Mouse (Mus musculus) spleen, embryonic (tissue): ENCODE results near the gene Gm45808.
"Not testable (repeated sequence)": the region's sequence is repeated elsewhere in the genome, so short reads cannot be mapped to it uniquely, and the experiment has no call there.

ENCODE experiments used
- CTCF ChIA-PET: fragments of 350-600 bp; sonication (Branson Sonifier 250); formaldehyde crosslinking; loops from one replicate; lab custom pipeline; 2022; lab: Charles Lee

Gm45808 gene

DNA sequence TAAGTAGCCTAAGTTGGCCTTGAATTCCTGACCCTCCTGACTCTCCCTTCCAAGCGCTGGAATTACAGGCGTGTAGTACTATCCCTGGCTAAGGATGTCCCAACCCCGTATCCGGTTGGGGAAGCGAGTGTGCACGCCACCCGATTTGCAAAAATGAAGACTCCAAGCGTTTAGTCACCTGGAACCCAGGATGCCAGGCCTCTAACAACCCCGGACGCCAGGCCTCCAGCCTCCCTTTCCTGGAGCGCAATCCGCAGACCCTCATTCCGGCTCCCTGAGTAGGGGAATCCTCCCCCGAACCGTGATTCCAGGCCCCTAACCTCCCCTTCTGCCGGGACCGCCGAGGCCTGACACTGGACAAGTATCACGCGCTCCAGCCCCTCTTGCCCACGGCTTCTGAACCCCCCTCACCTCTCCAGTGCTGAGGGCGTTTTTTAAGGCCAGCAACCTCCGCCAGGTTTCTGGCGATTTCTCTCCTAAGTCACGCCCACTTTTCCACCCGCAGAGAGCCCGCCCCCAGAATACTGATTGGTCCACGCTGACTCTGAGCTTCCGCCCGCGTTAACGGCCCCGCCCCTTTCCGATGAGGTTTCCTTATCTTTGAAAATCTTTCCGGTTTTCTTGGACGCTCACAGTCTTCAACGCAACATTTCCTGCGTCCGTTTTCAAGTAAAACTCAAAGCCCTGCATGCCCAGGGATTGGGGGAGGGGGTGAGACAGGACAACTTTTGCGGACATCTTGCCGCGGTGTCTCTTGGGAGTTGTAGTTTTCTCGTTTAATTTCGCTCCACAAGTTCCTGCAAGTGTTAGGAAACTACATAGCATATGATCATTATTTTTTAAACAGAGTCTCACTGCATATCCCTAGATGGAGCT is 23.5 kb upstream of the Gm45808 start, which contains the start of gene Nucb1:
Nucb1 (minus strand) TSS at position 495 of the 876 bp plus-strand sequence.
- CTCF ChIA-PET: interaction anchor here (1.3 kb wide), 1 partner anchor 46 kb away, joined by 3 read pairs; no protein-coding TSS in a partner anchor

DNA sequence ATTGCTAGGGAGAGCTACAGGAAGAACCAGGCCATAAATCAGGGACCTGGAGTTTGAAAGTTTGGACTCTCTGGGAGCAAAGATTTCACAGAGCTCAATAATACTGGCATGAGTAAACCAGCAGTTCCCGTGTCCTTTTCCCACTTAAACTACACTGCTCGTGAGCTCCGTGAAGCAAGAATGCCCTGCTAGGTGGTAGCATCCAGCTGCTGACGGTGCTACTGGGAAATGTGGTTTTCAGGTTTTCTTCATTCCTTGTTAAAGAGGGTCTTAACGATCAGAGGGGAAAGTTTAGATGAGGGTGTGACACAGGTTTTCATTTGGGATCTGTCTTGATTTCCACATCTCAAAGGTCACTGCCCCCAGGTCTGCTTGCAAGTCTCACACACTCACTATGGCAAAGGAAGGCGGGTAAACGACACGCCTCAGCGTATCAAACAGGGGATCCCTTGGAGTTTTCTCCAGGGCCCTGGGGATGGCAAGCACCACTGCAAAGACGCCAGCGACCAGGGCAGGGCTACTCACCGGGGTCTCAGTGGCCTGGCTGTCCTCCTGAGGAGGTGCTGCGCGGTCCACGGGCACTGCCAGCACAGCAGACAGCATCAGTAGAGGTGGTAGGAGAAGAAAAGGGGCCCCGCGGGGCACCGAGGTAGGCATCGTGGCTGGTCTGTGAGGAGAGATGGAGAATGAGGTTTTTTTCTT is 22.7 kb upstream of the Gm45808 start:
- CTCF ChIA-PET: interaction anchor here (0.6 to 1.3 kb wide), 3 partner anchors 31 to 95 kb away, joined by 3 to 4 read pairs (median 3); no protein-coding TSS in a partner anchor

DNA sequence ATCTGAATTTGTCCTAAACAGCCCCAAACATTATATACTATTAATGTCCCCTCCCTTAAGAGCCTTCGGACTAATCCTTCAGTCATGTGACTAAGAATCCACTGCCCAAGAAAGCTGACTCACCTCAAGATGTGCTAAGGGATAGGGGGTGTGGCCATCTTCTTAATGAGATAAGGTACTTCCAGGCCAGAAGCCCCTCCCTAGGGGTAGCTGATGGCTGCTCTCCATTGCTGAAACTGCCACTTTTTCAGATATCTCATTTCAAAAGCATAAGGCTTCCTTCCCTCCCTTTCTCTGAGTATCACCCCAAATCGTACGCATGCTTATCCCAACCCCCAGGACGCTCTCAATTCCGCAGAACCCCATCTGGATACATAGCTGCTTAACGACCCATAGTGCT is 21.9 kb upstream of the Gm45808 start:
- CTCF ChIA-PET: interaction anchor here (0.6 to 1.3 kb wide), 4 partner anchors 30 to 94 kb away, joined by 3 to 9 read pairs (median 4); no protein-coding TSS in a partner anchor

GRCm38 (mm10) chr7:45507583-45507982 is 21.0 kb upstream of the Gm45808 start:
- CTCF ChIA-PET: no interaction called here

DNA sequence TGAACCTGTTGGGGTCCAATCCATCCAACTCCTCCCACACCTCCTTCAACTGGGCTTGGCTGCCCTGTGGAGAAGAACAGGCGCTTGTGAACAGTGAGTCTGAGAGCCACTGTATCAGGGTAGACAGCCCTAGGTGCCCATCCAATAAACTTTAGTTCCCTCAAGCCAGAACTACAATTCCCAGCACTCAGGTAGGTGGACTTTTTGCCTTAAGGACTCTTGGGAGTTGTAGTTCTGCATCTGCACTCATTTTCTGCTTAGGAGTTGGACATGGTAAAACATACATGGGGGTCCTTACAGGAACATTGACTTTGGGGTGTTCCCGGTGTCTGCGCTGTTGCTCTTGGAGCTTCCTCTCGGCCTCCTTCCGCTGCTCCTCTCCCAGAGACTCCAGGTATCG is 11.8 kb upstream of the Gm45808 start:
- CTCF ChIA-PET: no interaction called here

- CTCF ChIA-PET: no interaction called here
Observed at GRCm38 (mm10) chr7:45494548-45494947, 7.9 kb upstream of the Gm45808 start.

DNA sequence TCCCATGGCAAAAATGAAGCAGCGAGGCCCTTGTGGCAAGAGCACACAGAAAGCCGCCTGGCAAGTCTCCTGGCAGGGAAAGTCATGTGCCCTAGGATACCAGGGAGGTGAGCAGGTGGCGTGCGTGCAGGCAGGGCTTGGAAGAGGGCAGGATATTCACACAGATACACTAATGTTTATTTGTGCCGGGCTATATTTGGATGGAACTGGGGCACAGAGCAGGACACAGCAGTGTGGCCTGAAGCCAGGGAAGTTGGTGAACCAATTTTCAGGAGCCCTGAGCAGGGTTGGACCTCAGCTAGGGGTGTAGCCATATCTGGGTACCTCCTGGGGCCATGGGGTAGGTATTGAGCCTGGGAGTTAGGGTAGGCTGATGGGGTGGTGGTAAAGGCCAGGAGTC is 6.3 kb upstream of the Gm45808 start:
- CTCF ChIA-PET: no interaction called here

GRCm38 (mm10) chr7:45492225-45492844 is 5.7 kb upstream of the Gm45808 start:
- CTCF ChIA-PET: no interaction called here

GRCm38 (mm10) chr7:45491264-45491663 is 4.7 kb upstream of the Gm45808 start:
- CTCF ChIA-PET: no interaction called here

DNA sequence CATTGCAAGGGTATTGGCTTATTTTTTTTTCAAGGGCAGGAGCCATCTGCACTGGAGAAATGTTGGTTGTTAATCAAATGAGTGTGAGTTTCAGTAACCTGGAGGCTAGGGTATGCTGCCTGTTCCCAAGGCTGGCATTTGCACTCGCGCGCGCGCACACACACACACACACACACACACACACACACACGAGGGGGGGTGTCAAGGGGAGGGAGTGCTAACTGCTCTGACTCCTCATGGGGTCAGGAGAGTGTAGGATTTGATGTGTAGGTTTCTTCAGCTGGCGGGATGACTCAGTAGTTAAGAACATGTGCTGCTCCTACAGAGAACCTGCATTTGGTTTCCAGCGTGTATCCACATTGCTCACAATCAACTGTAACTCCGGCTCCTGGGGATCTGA is 4.2 kb upstream of the Gm45808 start:
- CTCF ChIA-PET: no interaction called here

GRCm38 (mm10) chr7:45489578-45489977 is 3.0 kb upstream of the Gm45808 start:
- CTCF ChIA-PET: no interaction called here

DNA sequence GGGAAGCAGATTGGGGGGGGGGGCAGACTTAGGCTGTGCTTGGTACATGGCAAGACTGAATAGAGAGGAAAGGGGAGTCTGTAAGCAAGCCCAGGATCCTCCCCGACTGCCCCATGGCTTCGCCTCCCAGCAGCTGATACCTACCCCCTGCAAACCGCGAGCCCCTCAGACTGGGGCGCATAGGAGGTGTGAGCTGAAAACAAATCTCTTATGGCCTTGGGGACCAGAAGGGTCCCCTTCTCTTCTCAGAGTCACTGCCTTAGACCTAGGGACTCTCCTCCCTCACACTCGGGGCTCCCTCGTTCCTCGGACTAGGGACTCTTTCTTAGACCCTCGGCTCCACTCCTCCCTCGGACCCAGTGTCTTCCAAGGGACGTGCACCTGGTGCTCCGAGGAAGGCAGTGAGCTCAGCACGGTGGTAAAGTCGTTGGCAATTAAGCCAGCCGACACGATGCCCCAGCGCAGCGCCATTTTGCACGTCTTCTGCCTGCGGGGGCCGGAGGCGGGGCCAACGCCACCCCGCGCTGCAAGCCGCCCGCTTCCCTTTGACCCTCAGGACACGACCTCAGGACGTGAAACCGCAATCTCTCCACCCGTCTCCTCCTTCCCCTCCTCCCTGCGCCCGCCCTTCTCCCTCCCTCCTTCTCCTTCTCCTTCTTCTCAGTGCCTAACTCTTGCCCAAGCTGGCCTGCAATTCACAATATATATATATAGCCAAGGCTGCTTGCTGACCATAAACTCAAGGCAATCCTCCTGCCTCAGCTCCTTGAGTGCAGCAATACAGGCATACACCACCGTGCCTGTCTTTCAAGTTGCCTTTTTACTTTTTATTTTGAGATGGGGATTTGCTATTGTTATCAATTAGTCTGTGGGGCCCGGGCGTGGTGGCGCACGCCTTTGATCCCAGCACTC is 1.9 kb upstream of the Gm45808 start, which contains the start of gene Dhdh:
Dhdh (minus strand) TSS at position 513 of the 912 bp plus-strand sequence.
- CTCF ChIA-PET: interaction anchor here (0.6 to 0.9 kb wide), 3 partner anchors 38 to 306 kb away, joined by 3 to 7 read pairs (median 6); no protein-coding TSS in a partner anchor

DNA sequence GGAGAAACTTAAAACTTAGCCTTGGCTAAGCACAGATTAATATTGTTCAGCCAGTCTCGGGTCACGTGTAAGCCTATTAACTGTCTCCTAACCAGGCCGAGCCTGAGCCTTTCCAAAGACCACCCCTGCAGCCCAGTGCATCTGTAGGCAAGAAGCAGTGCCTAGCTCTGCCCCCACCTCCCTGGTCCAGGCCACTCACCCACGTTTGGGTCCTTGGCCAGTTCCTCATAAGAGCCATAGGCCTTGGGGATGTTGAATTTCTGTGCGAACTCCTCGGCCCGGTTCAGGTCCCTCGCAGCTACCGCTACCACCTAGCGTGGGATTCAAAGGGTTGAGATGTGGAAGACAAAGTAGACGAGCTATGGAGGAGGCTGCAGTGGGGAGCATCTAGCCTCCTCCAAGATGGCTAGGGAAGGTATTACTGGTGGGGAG is 1.3 kb upstream of the Gm45808 start:
- CTCF ChIA-PET: interaction anchor here (0.6 to 0.9 kb wide), 3 partner anchors 38 to 305 kb away, joined by 3 to 7 read pairs (median 6); no protein-coding TSS in a partner anchor

DNA sequence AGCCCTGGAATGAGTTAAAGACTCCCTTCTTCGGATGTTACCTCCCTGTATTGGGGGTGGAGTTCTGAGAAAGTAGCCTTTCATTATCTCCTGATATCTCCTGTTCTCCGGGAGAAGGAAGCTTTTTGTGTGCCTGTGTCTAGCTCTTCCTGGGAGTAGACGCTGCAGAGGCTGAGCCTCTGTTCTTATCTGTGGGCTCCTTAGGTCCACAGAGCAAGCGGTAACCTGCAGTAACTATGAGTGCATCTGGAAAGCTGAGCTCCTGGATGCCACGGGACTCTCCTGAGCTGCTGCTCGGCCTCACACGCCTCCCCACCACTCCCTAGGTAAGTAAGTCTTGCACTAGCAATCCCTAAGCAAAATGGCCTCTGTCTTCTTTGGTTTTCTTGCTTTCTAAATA is 453 bp downstream of the Gm45808 start:
- CTCF ChIA-PET: no interaction called here

DNA sequence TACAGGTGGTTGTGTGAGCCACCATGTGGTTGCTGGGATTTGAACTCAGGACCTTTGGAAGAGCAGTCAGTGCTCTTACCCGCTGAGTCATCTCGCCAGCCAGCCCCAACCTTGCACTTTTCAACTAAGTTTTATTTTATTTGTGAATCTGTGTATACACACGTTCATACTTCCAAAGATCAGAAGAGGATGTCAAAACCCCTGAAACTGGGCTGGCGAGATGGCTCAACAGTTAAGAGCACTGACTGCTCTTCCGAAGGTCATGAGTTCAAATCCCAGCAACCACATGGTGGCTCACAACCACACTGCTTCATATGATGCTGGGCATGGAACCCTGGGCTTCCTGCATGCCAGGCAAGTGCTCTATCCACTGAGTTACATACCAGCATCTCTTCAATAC is 1.6 kb downstream of the Gm45808 start:
- CTCF ChIA-PET: not testable (repeated sequence)

GRCm38 (mm10) chr7:45482166-45482565 is 4.4 kb downstream of the Gm45808 start:
- CTCF ChIA-PET: no interaction called here

GRCm38 (mm10) chr7:45481374-45481927 is 5.2 kb downstream of the Gm45808 start, which contains the start of gene Tulp2:
Tulp2 (plus strand) TSS chr7:45481877.
- CTCF ChIA-PET: interaction anchor here (0.6 kb wide), 1 partner anchor 770 kb away, joined by 3 read pairs; no protein-coding TSS in a partner anchor

DNA sequence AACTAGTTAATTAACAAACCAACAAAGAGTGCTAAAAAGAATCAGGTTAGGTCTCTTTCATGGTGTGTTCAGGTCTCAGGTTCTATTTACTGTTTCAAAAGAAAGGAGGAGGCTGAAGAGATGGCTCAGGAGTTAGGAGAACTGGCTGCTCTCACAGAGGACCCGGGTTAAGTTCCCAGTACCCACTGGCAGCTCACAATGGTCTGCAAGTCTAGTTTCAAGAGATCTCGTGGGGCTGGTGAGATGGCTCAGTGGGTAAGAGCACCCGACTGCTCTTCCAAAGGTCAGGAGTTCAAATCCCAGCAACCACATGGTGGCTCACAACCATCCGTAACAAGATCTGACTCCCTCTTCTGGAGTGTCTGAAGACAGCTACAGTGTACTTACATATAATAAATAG is 6.3 kb downstream of the Gm45808 start:
- CTCF ChIA-PET: not testable (repeated sequence)

DNA sequence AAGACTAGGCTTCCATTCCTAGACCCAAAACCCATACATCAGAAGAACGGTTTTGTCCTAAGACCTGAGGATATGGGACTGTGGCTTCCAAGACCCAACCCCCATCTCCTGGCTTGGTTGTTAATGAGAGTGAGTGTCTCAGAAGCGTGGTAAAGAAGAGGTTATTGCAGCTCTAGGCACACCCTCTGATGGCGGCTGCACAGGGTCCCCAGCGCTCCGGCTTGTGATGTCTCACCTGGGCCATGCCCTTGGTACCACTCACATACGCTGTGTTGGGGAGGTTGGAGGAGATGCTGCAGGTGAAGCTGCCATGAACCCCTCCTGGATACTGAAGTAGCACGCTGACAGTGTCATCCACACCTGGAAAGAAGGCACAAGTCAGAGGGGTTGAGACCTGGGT is 7.8 kb downstream of the Gm45808 start:
- CTCF ChIA-PET: interaction anchor here (0.9 to 1.3 kb wide), 2 partner anchors 30 to 63 kb away, joined by 3 read pairs; no protein-coding TSS in a partner anchor

GRCm38 (mm10) chr7:45477003-45477402 is 9.6 kb downstream of the Gm45808 start:
- CTCF ChIA-PET: interaction anchor here (0.6 to 1.3 kb wide), 3 partner anchors 25 to 122 kb away, joined by 3 to 9 read pairs (median 4); no protein-coding TSS in a partner anchor
